Mouse (Mus musculus): ENCODE measurements around the gene Zyg11b. TPM values are rescaled to one million over a fixed set of nuclear protein-coding genes. Genes with fewer than 3 reads are reported as not detected.

Gene Zyg11b
- 10 to 100 TPM; 41.3 to 43.7 TPM for total RNA-seq (2023)

GRCm38 (mm10) chr4:108300670-108301373 is at the start of gene Zyg11b:
TSS of gene Zyg11b (minus strand) at chr4:108301096.

DNA sequence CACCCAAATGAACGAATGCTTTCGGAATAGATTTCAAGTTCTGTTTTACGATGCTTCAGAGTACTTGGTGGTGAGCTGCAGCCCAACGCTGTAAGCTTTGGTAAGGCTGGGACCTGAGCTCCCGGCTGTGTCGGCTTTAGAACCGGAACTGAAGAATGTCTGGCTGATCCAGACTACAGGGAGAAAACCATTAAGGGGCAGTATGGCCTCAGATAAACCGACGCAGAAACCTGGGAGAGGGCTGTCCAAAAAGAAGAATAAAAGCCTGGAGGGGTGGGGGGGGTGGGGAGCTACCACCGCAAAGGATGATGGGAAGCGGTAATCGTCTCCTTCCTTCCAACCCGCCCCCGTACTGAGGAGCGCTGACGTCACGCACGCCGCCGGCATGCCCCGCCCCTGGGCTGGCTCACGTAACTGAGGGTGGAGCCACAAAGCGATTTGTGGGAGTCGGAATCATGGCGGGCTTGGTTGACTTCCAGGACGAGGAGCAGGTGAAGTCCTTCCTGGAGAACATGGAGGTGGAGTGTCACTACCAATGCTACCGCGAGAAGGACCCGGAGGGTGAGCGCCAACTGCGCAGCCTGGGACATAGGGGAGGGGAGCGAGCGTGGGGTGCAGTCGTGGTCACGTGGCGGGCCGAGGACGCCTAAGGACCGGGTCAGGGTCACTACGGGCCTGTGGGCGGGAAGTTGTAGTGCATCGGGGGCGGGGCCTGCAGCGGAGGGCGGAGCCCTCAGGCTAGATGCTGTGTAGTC is 27.0 kb upstream of the Zyg11b start, which contains the start of gene Coa7:
Coa7 (plus strand) TSS at position 411 of the 755 bp plus-strand sequence.

GRCm38 (mm10) chr4:108217332-108218179 is 83.3 kb downstream of the Zyg11b start, which contains the start of gene Zyg11a:
TSS of gene Zyg11a (minus strand) at chr4:108218048.

Other genes starting within 250 kb of the Zyg11b start
- 1 to 10 TPM in 1 of 2 experiments, under 1 TPM in 1; 0.80 to 3.6 TPM for gene Podn, start 204.7 kb downstream of the Zyg11b start, total RNA-seq (2023)
- 100 to 1,000 TPM; 109 to 128 TPM for gene Scp2, start 156.1 kb downstream of the Zyg11b start, total RNA-seq (2023)
- 1 to 10 TPM in 1 of 2 experiments, under 1 TPM in 1; 0.74 to 1.1 TPM for gene Echdc2, start 135.7 kb downstream of the Zyg11b start, total RNA-seq (2023)
- gene Zyg11a, start 83.0 kb downstream of the Zyg11b start, total RNA-seq (2023) = under 1 TPM in 1 of 2 experiments, not detected in 1; 0.47 TPM
- 10 to 100 TPM; 20.5 to 21.4 TPM for gene Coa7, start 27.0 kb upstream of the Zyg11b start, total RNA-seq (2023)
- not detected for gene Shisal2a, start 82.3 kb upstream of the Zyg11b start, total RNA-seq (2023)
- under 1 TPM in 1 of 2 experiments, not detected in 1; 0.44 TPM for gene Gpx7, start 105.9 kb upstream of the Zyg11b start, total RNA-seq (2023)
- 100 to 1,000 TPM; 168 to 176 TPM for gene Tut4, start 158.3 kb upstream of the Zyg11b start, total RNA-seq (2023)

All from T-cell, adult 66 days (primary cell).